Mouse (Mus musculus) forebrain, embryonic 13.5 days (tissue): ENCODE data around the gene Lamtor5. TPM values are rescaled to one million over a fixed set of nuclear protein-coding genes. Genes with fewer than 3 reads are reported as not detected.

ENCODE experiments used
- ATAC-seq: fragments of 200-750 bp; cut with Nextera tagmentation; 2 replicates; pipeline ENCODE4 v1.8.0; 2017
- H3K27ac ChIP-seq: fragments of 300-500 bp; sonication (generic); 2 replicates; pipeline ENCODE4 v1.5.1; 2015; ENCODE audit warnings: inconsistent platforms, mild to moderate bottlenecking, moderate library complexity
- H3K27me3 ChIP-seq: fragments of 300-500 bp; sonication (generic); 2 replicates; pipeline ENCODE4 v1.6.1; 2015; ENCODE audit warnings: mild to moderate bottlenecking, inconsistent platforms
- H3K36me3 ChIP-seq: fragments of 300-500 bp; sonication (generic); 2 replicates; pipeline ENCODE4 v1.6.1; 2015; ENCODE audit warnings: mild to moderate bottlenecking, inconsistent platforms; ENCODE audit not compliant: poor library complexity, severe bottlenecking
- H3K4me1 ChIP-seq: fragments of 300-500 bp; sonication (generic); 2 replicates; pipeline ENCODE4 v1.6.1; 2015; ENCODE audit warnings: inconsistent platforms
- H3K4me2 ChIP-seq: fragments of 300-500 bp; sonication (generic); 2 replicates; pipeline ENCODE4 v1.6.1; 2015; ENCODE audit warnings: inconsistent platforms, mild to moderate bottlenecking, moderate library complexity
- H3K4me3 ChIP-seq: fragments of 300-500 bp; sonication (generic); 2 replicates; pipeline ENCODE4 v1.5.1; 2015; ENCODE audit warnings: mild to moderate bottlenecking, inconsistent platforms
- H3K9ac ChIP-seq: fragments of 300-500 bp; sonication (generic); 2 replicates; pipeline ENCODE4 v1.6.1; 2015; ENCODE audit warnings: mild to moderate bottlenecking, inconsistent platforms
- H3K9me3 ChIP-seq: fragments of 300-500 bp; sonication (generic); replicated peaks from 2 replicates; pipeline ENCODE4 v1.6.1; 2016; ENCODE audit warnings: inconsistent platforms
- WGBS: fragments of 180-500 bp; shearing (Covaris S2); methylation state at CpG from one replicate; pipeline ENCODE4 v1.1.7; 2015; 5-methylcytosine and 5-hydroxymethylcytosine counted together
- polyA plus RNA-seq: library from polyadenylated mRNA; unstranded; fragments of >200 nt; fragmentation: Nextera tagmentation; extraction: Ambion mirVana; gene quantifications from 2 replicates; pipeline ENCODE4 v1.2.1, GENCODE M21; 2015

The Lamtor5 gene
- polyA plus RNA-seq = 227 and 246 TPM in 2 replicates

GRCm38 (mm10) chr3:107278479-107279269, at the start of gene Lamtor5:
Gene Lamtor5, plus strand, starts transcription at chr3:107278858.
- peak; percentile 94 for ATAC-seq
- Histone ChIP-seq H3K9me3 (no peaks in the 10 kb centered on the region), H3K4me2 (peak within 1 kb of the TSS; percentile 86), H3K27me3 (no peaks in the 10 kb centered on the region), H3K4me3 (peak within 1 kb of the TSS; percentile 91), H3K27ac (no peak within 1 kb of the TSS), H3K9ac (peak within 1 kb of the TSS; percentile 83), H3K4me1 (peaks cover 16% of the 10 kb centered on the region), H3K36me3 (peaks cover 10% of the 10 kb centered on the region)
- WGBS = 3% methylated on average over 43 of the region's 43 CpGs

GRCm38 (mm10) chr3:107229221-107229620, 49.4 kb upstream of the Lamtor5 start:
- Histone ChIP-seq H3K4me1 (no peaks in the 10 kb centered on the region), H3K36me3 (no peaks in the 10 kb centered on the region), H3K27me3 (no peaks in the 10 kb centered on the region), H3K9me3 (no peaks in the 10 kb centered on the region), H3K27ac (no peak overlapping the region), H3K4me3 (no peak overlapping the region), H3K4me2 (no peak overlapping the region), H3K9ac (no peak overlapping the region)
- ATAC-seq = no peak
- 79% methylated on average over 5 of the region's 5 CpGs for WGBS

DNA sequence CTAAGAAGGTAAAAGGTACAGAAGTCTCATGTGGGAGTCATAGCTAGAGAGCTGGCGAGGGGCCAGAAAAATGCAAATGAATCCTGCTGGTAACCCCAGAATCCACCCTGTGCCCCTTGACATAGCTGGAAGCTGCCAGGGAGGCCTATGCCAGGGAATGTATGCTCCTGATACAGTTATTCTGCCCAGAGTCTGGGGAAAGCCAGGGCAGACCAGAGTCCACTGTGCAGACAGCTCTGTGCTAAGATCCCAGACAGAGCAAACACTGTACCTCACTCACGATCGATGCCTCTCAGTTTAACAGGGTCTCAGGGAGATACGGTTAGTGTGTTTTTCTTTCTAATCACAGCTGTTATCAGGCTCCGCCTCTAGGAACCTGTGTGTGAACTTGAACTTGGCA, 48.8 kb upstream of the Lamtor5 start:
- Histone ChIP-seq H3K4me1 (no peaks in the 10 kb centered on the region), H3K4me3 (no peak overlapping the region), H3K9ac (no peak overlapping the region), H3K4me2 (no peak overlapping the region), H3K9me3 (no peaks in the 10 kb centered on the region), H3K27me3 (no peaks in the 10 kb centered on the region), H3K27ac (no peak overlapping the region), H3K36me3 (no peaks in the 10 kb centered on the region)
- no peak for ATAC-seq
- WGBS = 86% methylated on average over 5 of the region's 5 CpGs

- Histone ChIP-seq H3K9me3 (no peaks in the 10 kb centered on the region), H3K27me3 (no peaks in the 10 kb centered on the region), H3K4me3 (no peak within 1 kb of the TSS), H3K4me1 (no peaks in the 10 kb centered on the region), H3K9ac (no peak within 1 kb of the TSS), H3K27ac (no peak within 1 kb of the TSS), H3K4me2 (no peak within 1 kb of the TSS), H3K36me3 (no peaks in the 10 kb centered on the region)
- 82% methylated on average over 1 of the region's 1 CpGs for WGBS
- no peak for ATAC-seq
Observed at GRCm38 (mm10) chr3:107230527-107230926, 48.1 kb upstream of the Lamtor5 start, which contains the start of gene A630076J17Rik. Gene A630076J17Rik, plus strand, starts transcription at chr3:107230614.

GRCm38 (mm10) chr3:107231202-107231601, 47.5 kb upstream of the Lamtor5 start:
- H3K27ac ChIP-seq = no peak overlapping the region
- H3K36me3 ChIP-seq = no peaks in the 10 kb centered on the region
- no peak overlapping the region for H3K9ac ChIP-seq
- H3K27me3 ChIP-seq = no peaks in the 10 kb centered on the region
- no peaks in the 10 kb centered on the region for H3K4me1 ChIP-seq
- no peak overlapping the region for H3K4me2 ChIP-seq
- no peak for ATAC-seq
- 74% methylated on average over 4 of the region's 4 CpGs for whole genome bisulfite sequencing
- H3K4me3 ChIP-seq = no peak overlapping the region
- no peaks in the 10 kb centered on the region for H3K9me3 ChIP-seq

GRCm38 (mm10) chr3:107233351-107233813, 45.3 kb upstream of the Lamtor5 start:
- H3K4me2 ChIP-seq = 0 out of 2 replicates have a peak overlapping the region, but pooled peaks have one; percentile 25
- no peak overlapping the region for H3K4me3 ChIP-seq
- H3K9ac ChIP-seq = peak overlapping the region; percentile 40; the same call in 1 of the 2 replicates
- H3K27me3 ChIP-seq = no peaks in the 10 kb centered on the region
- H3K9me3 ChIP-seq = no peaks in the 10 kb centered on the region
- no peaks in the 10 kb centered on the region for H3K36me3 ChIP-seq
- 7% methylated on average over 11 of the region's 11 CpGs for WGBS
- H3K27ac ChIP-seq = no peak overlapping the region
- no peaks in the 10 kb centered on the region for H3K4me1 ChIP-seq
- ATAC-seq = peak; percentile 76

GRCm38 (mm10) chr3:107233945-107234344, 44.7 kb upstream of the Lamtor5 start:
- peak; percentile 51 for ATAC-seq
- Histone ChIP-seq H3K9ac (no peak overlapping the region), H3K4me3 (no peak overlapping the region), H3K27me3 (0 out of 2 replicates have a peak, but pooled peaks cover 2% of the 10 kb centered on the region), H3K36me3 (no peaks in the 10 kb centered on the region), H3K4me1 (no peaks in the 10 kb centered on the region), H3K4me2 (no peak overlapping the region), H3K9me3 (no peaks in the 10 kb centered on the region), H3K27ac (no peak overlapping the region)
- WGBS = 28% methylated on average over 2 of the region's 2 CpGs

- H3K27ac ChIP-seq = no peak overlapping the region
- ATAC-seq = no peak
- H3K4me2 ChIP-seq = no peak overlapping the region
- 63% methylated on average over 2 of the region's 2 CpGs for WGBS
- H3K9ac ChIP-seq = no peak overlapping the region
- no peaks in the 10 kb centered on the region for H3K36me3 ChIP-seq
- H3K27me3 ChIP-seq = peaks cover 17% of the 10 kb centered on the region; the same call in 1 of the 2 replicates
- H3K4me3 ChIP-seq = no peak overlapping the region
- H3K9me3 ChIP-seq = no peaks in the 10 kb centered on the region
- H3K4me1 ChIP-seq = peaks cover 11% of the 10 kb centered on the region
Observed at GRCm38 (mm10) chr3:107238051-107238450, 40.6 kb upstream of the Lamtor5 start.

GRCm38 (mm10) chr3:107238471-107238980, 40.1 kb upstream of the Lamtor5 start:
- 84% methylated on average over 8 of the region's 8 CpGs for WGBS
- H3K9ac ChIP-seq = no peak overlapping the region
- H3K36me3 ChIP-seq = no peaks in the 10 kb centered on the region
- H3K4me2 ChIP-seq = no peak overlapping the region
- H3K27me3 ChIP-seq = peaks cover 17% of the 10 kb centered on the region; the same call in 1 of the 2 replicates
- no peak for ATAC-seq
- peaks cover 11% of the 10 kb centered on the region for H3K4me1 ChIP-seq
- H3K4me3 ChIP-seq = no peak overlapping the region
- no peak overlapping the region for H3K27ac ChIP-seq
- H3K9me3 ChIP-seq = no peaks in the 10 kb centered on the region

GRCm38 (mm10) chr3:107239607-107240006, 39.1 kb upstream of the Lamtor5 start, which contains the start of gene Prok1:
Gene Prok1, minus strand, starts transcription at chr3:107239707.
- Histone ChIP-seq H3K4me1 (peaks cover 11% of the 10 kb centered on the region), H3K4me3 (no peak within 1 kb of the TSS), H3K4me2 (no peak within 1 kb of the TSS), H3K9ac (no peak within 1 kb of the TSS), H3K9me3 (no peaks in the 10 kb centered on the region), H3K27ac (no peak within 1 kb of the TSS), H3K36me3 (no peaks in the 10 kb centered on the region), H3K27me3 (peaks cover 21% of the 10 kb centered on the region; the same call in 1 of the 2 replicates)
- no peak for ATAC-seq
- WGBS = 90% methylated on average over 9 of the region's 9 CpGs

DNA sequence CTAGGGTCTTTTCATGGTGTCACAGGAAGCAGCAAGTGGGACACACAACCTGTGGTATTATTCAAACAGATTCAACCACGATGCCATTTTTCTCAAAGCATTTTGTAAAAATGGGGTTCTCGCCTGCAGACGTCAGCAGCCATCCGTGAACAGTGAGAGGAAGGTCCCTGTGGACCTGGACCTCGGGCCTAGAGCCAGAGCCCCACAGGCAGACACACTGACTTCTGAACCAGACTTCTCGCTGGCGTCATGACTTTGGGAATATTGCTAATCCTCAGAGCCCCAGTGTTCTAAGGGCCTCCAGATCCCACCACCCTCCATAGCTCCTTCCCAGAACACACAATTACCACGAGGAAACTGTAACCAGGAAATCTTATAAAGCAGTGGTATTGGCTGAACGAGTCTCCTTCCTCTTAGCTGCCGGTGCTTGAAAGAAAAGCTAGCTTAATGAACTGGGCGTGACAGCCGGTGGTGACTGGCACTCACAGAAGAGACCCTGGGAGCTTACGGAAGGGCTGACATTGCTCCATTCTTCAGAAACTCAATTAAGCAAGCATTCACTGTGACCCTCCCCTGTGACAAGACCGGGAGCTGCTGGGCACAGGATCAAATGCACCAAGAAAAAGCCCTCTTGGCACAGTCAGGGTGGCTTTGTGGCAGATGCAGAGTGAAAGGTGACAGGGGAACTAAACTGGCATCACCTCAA, 37.1 kb upstream of the Lamtor5 start:
- H3K27me3 ChIP-seq = peaks cover 21% of the 10 kb centered on the region; the same call in 1 of the 2 replicates
- no peaks in the 10 kb centered on the region for H3K36me3 ChIP-seq
- peaks cover 11% of the 10 kb centered on the region for H3K4me1 ChIP-seq
- no peak overlapping the region for H3K4me3 ChIP-seq
- peak overlapping the region; percentile 37 for H3K4me2 ChIP-seq
- H3K9me3 ChIP-seq = no peaks in the 10 kb centered on the region
- no peak overlapping the region for H3K9ac ChIP-seq
- ATAC-seq = peak; percentile 71
- 15% methylated on average over 14 of the region's 14 CpGs for WGBS
- H3K27ac ChIP-seq = no peak overlapping the region

DNA sequence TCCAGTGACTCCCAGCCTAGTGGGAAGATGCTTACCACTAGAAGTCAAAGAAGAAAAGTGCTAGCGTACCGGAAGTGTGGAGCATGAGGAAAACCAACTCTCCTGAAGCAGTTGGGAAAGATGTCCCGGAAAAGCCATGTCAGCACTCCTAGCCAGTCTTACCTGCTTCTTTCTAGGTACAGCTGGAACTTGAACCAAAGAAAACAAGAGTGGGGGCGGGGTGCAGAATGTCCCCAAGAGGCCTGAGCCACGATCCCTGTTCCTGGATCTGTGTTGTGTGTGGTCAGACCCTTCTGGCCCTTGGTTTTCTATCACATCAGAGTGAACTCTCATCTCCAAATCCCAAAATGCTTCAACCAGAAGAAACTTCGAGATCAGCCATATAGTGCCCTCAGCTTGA, 31.8 kb upstream of the Lamtor5 start:
- H3K9ac ChIP-seq = no peak overlapping the region
- H3K4me2 ChIP-seq = no peak overlapping the region
- 68% methylated on average over 6 of the region's 6 CpGs for WGBS
- no peak overlapping the region for H3K27ac ChIP-seq
- peaks cover 3% of the 10 kb centered on the region for H3K4me1 ChIP-seq
- no peak for ATAC-seq
- H3K9me3 ChIP-seq = no peaks in the 10 kb centered on the region
- no peaks in the 10 kb centered on the region for H3K36me3 ChIP-seq
- no peak overlapping the region for H3K4me3 ChIP-seq
- H3K27me3 ChIP-seq = 0 out of 2 replicates have a peak, but pooled peaks cover 3% of the 10 kb centered on the region
